Mouse (Mus musculus): ENCODE data around the gene Akap7. TPM values are rescaled to one million over a fixed set of nuclear protein-coding genes. Genes with fewer than 3 reads are reported as not detected.
A peak's percentile ranks its signal among the peaks of the same experiment; 100 is the strongest.
"Not testable (repeated sequence)": the region's sequence is repeated elsewhere in the genome, so short reads cannot be mapped to it uniquely, and the experiment has no call there.

Akap7 gene
- polyA plus RNA-seq, 1 experiment from 2014 or later = 23.1 TPM

DNA sequence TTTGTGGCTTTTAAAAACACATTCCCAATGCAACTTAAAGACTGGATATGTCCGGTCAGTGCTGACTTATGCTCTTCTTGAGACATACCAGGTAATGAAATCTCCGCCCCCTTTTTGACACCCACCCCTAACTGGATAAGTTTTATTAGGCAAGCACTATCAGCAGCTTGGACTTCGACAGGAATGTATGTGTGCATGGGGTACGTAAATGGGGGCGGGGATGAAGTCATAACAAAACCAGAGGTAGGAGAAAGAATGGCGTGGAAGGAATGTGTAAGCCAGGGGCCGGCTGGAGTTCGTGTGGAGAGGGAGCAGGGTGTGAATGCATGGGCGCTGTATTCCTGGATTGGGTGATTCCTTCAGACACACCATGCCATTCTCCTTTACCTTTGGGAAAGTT, 109.6 kb downstream of the Akap7 start:
- 58% methylated on average over 9 of the region's 9 CpGs for WGBS
- DNase-seq (ENCODE audit: low spot score) (peak; percentile 21), ATAC-seq (ENCODE audit: low FRiP score, low TSS enrichment) (no peak)
- H3K36me3 ChIP-seq (ENCODE audit: control insufficient read depth, insufficient read depth, low read length) = no peaks in the 10 kb centered on the region
- H3K9me3 ChIP-seq (ENCODE audit: control insufficient read depth, low read length) = no peaks in the 10 kb centered on the region
- no peak overlapping the region for H3K4me3 ChIP-seq (ENCODE audit: low read depth, low read length)
- TF ChIP-seq CTCF (IDR thresholded peaks at IDR 0.05; ENCODE audit: low read depth) = no peak
- TF ChIP-seq EP300 (optimal IDR thresholded peaks at IDR 0.05) = no peak
- H3K4me2 ChIP-seq (replicated peaks; ENCODE audit: low read depth) = no peak overlapping the region
- H3K9ac ChIP-seq (ENCODE audit: low read length) = no peak overlapping the region
- H3K4me1 ChIP-seq (replicated peaks; ENCODE audit: control insufficient read depth, insufficient read depth) = no peaks in the 10 kb centered on the region
- no peak overlapping the region for H3K27ac ChIP-seq (replicated peaks)
- H3K27me3 ChIP-seq (ENCODE audit: control insufficient read depth, insufficient read depth, low read length) = no peaks in the 10 kb centered on the region

DNA sequence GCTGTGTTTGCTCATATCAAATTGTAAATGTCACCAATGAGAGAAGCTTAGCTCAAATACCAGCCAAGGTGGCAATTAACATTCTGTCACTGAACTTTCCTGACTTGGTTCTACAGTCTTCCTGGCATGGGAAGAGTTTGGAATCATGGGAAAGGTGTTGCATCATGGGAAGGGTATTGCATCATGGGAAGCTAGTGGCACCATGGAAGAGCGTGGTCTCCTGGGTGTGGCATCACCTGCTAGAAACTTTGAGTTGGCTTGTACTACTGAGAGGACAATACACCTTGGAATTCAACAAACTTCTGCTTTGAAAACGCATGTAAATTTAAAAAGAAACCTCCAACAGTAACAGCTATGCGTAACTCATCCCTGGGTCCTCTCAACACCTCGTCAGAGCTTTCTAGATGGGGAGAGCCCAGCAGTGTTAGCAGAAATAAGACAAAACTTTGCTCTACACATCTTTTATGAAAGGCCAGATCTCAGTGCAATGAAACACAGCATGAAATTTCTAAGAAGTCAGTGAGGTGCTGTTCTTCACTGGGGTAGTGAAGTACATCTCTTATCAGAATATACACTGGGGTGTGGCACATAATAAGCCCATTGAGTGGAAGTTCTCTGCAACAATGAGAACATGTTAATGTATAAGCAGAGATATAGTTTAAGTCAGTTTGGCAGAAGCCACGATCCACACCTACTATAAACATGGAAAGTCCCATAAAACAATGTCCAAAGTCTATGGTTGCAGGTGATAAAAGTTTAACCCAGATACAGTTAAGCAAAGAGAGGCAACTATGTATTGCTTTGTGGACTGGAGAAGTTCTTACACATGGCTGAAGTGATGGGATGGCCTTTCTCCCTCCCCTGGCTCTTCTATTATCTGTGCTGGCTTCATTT, 115.2 kb downstream of the Akap7 start:
- no peak overlapping the region for H3K9ac ChIP-seq (ENCODE audit: low read length)
- H3K27me3 ChIP-seq (ENCODE audit: control insufficient read depth, insufficient read depth, low read length) = no peaks in the 10 kb centered on the region
- H3K4me1 ChIP-seq (replicated peaks; ENCODE audit: control insufficient read depth, insufficient read depth) = no peaks in the 10 kb centered on the region
- H3K36me3 ChIP-seq (ENCODE audit: control insufficient read depth, insufficient read depth, low read length) = no peaks in the 10 kb centered on the region
- 73% methylated on average over 5 of the region's 5 CpGs for WGBS
- DNase-seq (ENCODE audit: low spot score) (no peak), ATAC-seq (ENCODE audit: low FRiP score, low TSS enrichment) (peak; percentile 57; the same call in 1 of the 2 replicates)
- no peak overlapping the region for H3K27ac ChIP-seq (replicated peaks)
- no peak overlapping the region for H3K4me3 ChIP-seq (ENCODE audit: low read depth, low read length)
- H3K4me2 ChIP-seq (replicated peaks; ENCODE audit: low read depth) = no peak overlapping the region
- H3K9me3 ChIP-seq (ENCODE audit: control insufficient read depth, low read length) = no peaks in the 10 kb centered on the region
- TF ChIP-seq EP300 (optimal IDR thresholded peaks at IDR 0.05) (no peak), CTCF (IDR thresholded peaks at IDR 0.05; ENCODE audit: low read depth) (no peak)

GRCm38 (mm10) chr10:25191166-25191565, 116.5 kb downstream of the Akap7 start:
- Histone ChIP-seq H3K36me3 (ENCODE audit: control insufficient read depth, insufficient read depth, low read length) (no peaks in the 10 kb centered on the region), H3K4me3 (ENCODE audit: low read depth, low read length) (no peak overlapping the region), H3K9ac (ENCODE audit: low read length) (no peak overlapping the region), H3K4me1 (replicated peaks; ENCODE audit: control insufficient read depth, insufficient read depth) (no peaks in the 10 kb centered on the region), H3K9me3 (ENCODE audit: control insufficient read depth, low read length) (no peaks in the 10 kb centered on the region), H3K27me3 (ENCODE audit: control insufficient read depth, insufficient read depth, low read length) (no peaks in the 10 kb centered on the region), H3K4me2 (replicated peaks; ENCODE audit: low read depth) (no peak overlapping the region), H3K27ac (replicated peaks) (no peak overlapping the region)
- TF ChIP-seq EP300 (optimal IDR thresholded peaks at IDR 0.05) = no peak
- TF ChIP-seq CTCF (IDR thresholded peaks at IDR 0.05; ENCODE audit: low read depth) = no peak
- 95% methylated on average over 4 of the region's 4 CpGs for WGBS
- no peak for ATAC-seq (ENCODE audit: low FRiP score, low TSS enrichment)
- no peak for DNase-seq (ENCODE audit: low spot score)

DNA sequence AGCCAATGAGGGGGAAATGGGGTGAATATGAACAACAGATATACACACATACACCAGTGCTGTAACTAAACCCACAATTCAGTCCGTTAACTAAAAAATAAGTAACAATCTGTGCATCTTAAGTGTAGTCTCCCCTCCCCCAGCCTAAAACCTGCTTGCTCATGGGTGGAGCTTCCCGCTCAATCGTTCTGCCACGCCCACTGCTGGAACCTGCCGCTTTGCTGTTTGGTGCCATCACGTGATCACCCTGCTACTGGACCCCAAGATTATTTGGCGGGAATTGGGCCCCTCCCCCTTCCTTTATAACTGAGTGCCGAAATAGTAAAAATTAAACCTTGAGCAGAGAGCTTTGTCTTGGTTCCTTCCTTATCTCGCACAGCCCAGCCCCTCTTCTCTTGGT, 121.4 kb downstream of the Akap7 start:
- H3K27me3 ChIP-seq (ENCODE audit: control insufficient read depth, insufficient read depth, low read length); DNase-seq (ENCODE audit: low spot score): not testable (repeated sequence)
- WGBS = 48% methylated on average over 9 of the region's 9 CpGs

DNA sequence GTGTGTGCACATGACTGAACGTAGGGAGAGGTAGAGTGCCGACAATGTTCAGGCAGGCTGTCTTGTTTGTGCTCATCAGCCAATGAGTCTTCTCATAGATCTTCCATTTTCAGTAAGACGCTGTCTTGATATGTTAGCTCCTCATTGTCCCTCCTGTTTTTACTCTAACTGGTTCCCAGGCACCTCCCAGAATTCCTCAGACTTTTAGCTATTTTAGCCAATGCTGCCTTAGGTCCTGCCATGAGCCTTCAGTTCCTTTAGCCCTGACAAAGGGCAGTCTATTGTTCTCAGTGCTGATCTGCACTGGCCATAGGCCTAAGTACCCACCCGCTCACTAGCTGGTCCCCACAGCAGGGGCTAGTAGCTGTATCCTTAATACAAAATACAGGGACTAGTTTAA, 122.0 kb downstream of the Akap7 start:
- H3K27ac ChIP-seq (replicated peaks) = no peak overlapping the region
- TF ChIP-seq EP300 (optimal IDR thresholded peaks at IDR 0.05) = no peak
- no peaks in the 10 kb centered on the region for H3K36me3 ChIP-seq (ENCODE audit: control insufficient read depth, insufficient read depth, low read length)
- no peak overlapping the region for H3K4me3 ChIP-seq (ENCODE audit: low read depth, low read length)
- ATAC-seq (ENCODE audit: low FRiP score, low TSS enrichment) (no peak), DNase-seq (ENCODE audit: low spot score) (no peak)
- H3K4me2 ChIP-seq (replicated peaks; ENCODE audit: low read depth) = no peak overlapping the region
- H3K4me1 ChIP-seq (replicated peaks; ENCODE audit: control insufficient read depth, insufficient read depth) = no peaks in the 10 kb centered on the region
- no peak overlapping the region for H3K9ac ChIP-seq (ENCODE audit: low read length)
- 96% methylated on average over 4 of the region's 4 CpGs for WGBS
- H3K9me3 ChIP-seq (ENCODE audit: control insufficient read depth, low read length) = no peaks in the 10 kb centered on the region
- no peaks in the 10 kb centered on the region for H3K27me3 ChIP-seq (ENCODE audit: control insufficient read depth, insufficient read depth, low read length)

More for the DNA sequence above, 121.4 kb downstream of the Akap7 start:
- not testable (repeated sequence) for H3K36me3 ChIP-seq (ENCODE audit: control insufficient read depth, insufficient read depth, low read length); H3K27ac ChIP-seq (replicated peaks); H3K4me2 ChIP-seq (replicated peaks; ENCODE audit: low read depth); H3K4me1 ChIP-seq (replicated peaks; ENCODE audit: control insufficient read depth, insufficient read depth); H3K4me3 ChIP-seq (ENCODE audit: low read depth, low read length); ATAC-seq (ENCODE audit: low FRiP score, low TSS enrichment); H3K9me3 ChIP-seq (ENCODE audit: control insufficient read depth, low read length); H3K9ac ChIP-seq (ENCODE audit: low read length)

- Histone ChIP-seq H3K27me3 (ENCODE audit: control insufficient read depth, insufficient read depth, low read length) (no peaks in the 10 kb centered on the region), H3K4me3 (ENCODE audit: low read depth, low read length) (no peak overlapping the region), H3K9me3 (ENCODE audit: control insufficient read depth, low read length) (no peaks in the 10 kb centered on the region), H3K9ac (ENCODE audit: low read length) (no peak overlapping the region), H3K4me2 (replicated peaks; ENCODE audit: low read depth) (no peak overlapping the region), H3K4me1 (replicated peaks; ENCODE audit: control insufficient read depth, insufficient read depth) (no peaks in the 10 kb centered on the region), H3K27ac (replicated peaks) (no peak overlapping the region), H3K36me3 (ENCODE audit: control insufficient read depth, insufficient read depth, low read length) (no peaks in the 10 kb centered on the region)
- ATAC-seq (ENCODE audit: low FRiP score, low TSS enrichment) (peak; percentile 76), DNase-seq (ENCODE audit: low spot score) (no peak)
- WGBS = 75% methylated on average over 10 of the region's 10 CpGs
- no peak for TF ChIP-seq EP300 (optimal IDR thresholded peaks at IDR 0.05)
- TF ChIP-seq CTCF (IDR thresholded peaks at IDR 0.05; ENCODE audit: low read depth) = no peak
These were observed 122.7 kb downstream of the Akap7 start for GRCm38 (mm10) chr10:25184819-25185603.

All from stomach, postnatal 0 days (tissue).